Mouse (Mus musculus) spleen, postnatal 10 days (tissue): ENCODE measurements around the gene Rabggtb.

ENCODE experiments used
- DNase-seq, 2 experiments: peaks; one replicate each; pipeline ENCODE4 v3.0.0; 2021 to 2022; ENCODE audit warnings: low spot score in 2 of 2

Gene Rabggtb

DNA sequence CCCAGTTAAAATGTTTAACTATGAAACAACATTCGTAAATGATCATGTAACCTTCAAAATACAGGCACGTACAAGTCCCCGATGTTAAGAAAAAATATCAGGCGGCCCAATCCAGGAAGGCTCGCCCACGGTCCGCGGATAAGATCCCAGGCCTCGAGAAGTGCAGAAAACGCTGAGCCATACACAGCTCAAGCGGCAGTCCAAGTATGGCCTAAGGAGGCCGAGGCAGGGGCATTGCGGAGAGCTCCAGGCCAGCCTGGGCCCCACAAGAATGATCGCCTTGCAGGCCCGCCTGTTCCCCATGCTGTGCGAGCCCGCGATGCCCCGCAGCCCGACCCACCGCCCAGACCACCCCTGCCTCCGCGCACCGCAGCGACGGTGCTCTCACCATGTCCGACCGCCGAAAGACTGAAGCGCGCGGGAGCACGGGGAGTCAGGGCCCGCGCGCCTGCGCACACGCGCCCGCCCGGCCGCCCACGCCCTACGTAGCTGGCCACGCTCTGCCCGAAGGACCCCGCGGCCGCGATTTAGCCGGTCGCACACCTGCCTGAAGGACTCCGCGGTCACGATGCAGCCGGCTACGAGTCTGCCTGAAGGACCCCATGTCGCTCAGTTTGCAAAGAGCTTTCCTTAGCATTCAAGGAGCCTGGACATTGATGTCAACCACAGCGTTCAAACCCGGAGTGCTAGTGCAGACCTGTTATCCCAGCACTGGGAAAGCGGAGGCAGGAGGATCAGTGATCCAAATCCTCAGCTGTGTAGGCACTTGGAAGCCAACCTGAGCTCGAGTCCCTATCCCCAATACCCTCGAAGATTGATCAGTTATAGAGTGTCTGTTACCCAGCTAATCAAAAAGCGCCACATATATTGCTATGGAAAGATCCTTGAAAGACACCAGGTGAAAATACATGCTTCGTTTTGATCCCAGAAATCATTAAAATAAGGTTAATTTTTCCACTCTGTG lies at the start of gene Rabggtb:
Gene Rabggtb, minus strand, starts transcription at position 464 of the 964 bp plus-strand sequence.
- peak; percentile 96 to 97 for DNase-seq

GRCm38 (mm10) chr3:153961632-153962389 lies 49.0 kb upstream of the Rabggtb start:
- DNase-seq = no peak

GRCm38 (mm10) chr3:153960884-153961283 lies 48.1 kb upstream of the Rabggtb start:
- no peak for DNase-seq

DNA sequence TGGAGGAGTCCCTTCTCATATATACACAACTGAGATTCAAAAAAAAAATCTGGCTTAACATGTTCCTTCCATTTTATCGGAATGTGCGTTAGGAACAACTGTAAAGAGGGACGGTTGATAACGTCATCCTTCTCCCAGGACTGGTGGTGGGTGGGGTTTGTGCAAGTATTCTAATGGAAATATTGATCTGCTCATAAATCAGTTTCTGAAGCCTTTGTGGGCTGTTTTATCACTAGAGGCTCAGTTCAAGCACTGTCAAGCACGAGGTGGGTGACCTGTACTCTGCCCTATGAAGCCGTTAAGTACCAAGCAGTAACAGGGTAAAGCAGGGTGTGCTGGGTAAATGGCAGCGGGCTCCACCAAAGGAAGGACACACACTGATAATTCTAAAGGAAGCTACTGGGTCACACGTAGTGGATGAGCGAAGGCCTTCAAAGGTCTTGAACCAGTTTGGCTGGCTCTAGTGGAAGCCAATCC lies 47.0 kb upstream of the Rabggtb start:
- DNase-seq = no peak

- no peak for DNase-seq
Observed at GRCm38 (mm10) chr3:153959035-153959730, 46.4 kb upstream of the Rabggtb start.

DNA sequence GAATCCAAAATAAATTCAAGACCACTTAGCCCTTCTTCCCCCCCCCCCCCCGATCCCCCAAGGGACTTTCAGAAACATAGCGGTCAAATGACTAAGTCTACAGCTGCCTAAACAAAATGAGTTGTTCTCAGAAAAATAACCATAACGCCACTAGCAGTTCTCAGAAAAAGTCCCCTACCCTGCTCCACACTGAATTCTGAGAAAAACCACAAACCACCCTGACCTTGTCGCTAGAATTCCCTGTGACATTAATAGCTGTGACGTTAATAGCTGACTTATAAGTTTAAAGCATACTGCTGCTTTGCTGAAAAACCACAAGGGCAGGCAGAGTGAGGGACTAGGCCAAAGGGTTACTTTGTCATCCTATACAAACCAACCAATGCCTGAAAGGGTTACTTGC lies 45.1 kb upstream of the Rabggtb start:
- DNase-seq = no peak

- no peak for DNase-seq
Observed at GRCm38 (mm10) chr3:153948176-153948575, 35.4 kb upstream of the Rabggtb start.

GRCm38 (mm10) chr3:153947271-153947670 lies 34.5 kb upstream of the Rabggtb start:
- no peak for DNase-seq

- peak; percentile 95 to 99 for DNase-seq
Observed at GRCm38 (mm10) chr3:153944335-153944990, 31.7 kb upstream of the Rabggtb start, which contains the start of gene Acadm. Gene Acadm, minus strand, starts transcription at chr3:153944632.

- no peak for DNase-seq
Observed at GRCm38 (mm10) chr3:153943901-153944334, 31.1 kb upstream of the Rabggtb start.

GRCm38 (mm10) chr3:153943003-153943640 lies 30.3 kb upstream of the Rabggtb start:
- DNase-seq = no peak

DNA sequence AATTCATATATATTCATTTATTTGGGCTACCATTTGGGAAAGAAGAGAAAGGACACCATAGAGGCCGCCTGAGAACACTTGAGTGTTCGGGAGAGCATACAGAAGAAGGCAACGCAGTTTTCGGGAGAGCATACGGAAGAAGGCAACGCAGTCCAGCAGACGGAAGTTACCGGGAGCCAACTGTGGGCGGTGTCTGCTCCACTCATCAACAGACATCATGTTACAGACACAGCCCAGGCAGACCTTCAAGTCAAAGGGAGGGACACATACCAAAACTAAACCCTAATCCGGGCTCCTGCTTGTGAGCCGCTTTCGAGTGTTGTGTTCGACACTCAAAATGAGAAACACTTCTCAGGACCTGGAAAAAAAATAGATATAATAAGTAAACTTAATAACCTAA lies 28.8 kb upstream of the Rabggtb start:
- no peak for DNase-seq

DNA sequence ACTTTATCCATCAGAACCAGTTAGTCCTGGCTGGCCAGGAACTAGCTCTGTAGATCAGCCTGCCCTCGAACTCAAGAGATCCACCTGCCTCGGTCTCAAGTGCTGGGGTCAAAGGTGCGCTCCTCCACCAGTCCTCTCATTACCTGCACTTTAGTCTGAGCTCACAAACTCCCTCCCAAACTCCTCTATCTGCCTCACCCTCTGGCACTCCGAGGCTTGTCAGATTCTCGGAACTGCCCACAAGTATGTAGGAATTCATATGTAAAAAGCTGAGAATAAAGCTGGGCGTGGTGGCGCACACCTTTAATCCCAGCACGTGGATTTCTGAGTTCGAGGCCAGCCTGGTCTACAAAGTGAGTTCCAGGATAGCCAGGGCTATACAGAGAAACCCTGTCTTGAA lies 27.7 kb upstream of the Rabggtb start:
- no peak for DNase-seq

- DNase-seq = no peak
Observed at GRCm38 (mm10) chr3:153940021-153940420, 27.2 kb upstream of the Rabggtb start.

DNA sequence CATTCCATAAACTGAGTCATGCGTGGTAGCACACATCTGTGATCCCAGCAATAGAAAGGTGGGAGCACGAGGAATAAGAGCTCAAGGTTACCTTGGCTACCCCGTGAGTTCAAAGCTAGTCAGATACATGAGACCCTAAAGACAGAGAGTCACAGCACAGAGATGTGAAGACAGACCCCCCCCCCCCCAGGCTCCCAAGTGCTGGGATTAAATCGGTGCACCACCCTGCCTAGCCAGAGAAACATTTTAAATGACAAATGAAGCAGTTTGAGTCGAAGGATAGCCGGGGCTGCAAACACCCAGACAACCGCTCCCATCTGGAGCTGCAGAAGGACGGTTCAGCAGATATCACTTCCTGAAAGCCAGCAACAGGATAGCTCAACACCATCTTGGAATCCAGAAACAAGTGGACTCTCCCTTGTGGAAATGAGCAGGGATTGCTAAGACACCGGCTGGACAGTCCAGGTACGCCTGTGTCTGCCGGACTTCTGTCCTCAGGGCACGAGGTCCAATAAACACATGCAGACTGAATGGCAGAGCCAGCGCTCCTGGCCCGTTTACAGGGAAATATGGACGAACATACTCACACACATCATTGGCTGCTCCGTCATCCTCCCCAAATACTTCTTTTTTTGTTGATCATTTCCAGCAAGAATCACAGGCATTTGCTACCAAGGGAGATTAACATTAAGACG lies 24.5 kb upstream of the Rabggtb start:
- DNase-seq = no peak

DNA sequence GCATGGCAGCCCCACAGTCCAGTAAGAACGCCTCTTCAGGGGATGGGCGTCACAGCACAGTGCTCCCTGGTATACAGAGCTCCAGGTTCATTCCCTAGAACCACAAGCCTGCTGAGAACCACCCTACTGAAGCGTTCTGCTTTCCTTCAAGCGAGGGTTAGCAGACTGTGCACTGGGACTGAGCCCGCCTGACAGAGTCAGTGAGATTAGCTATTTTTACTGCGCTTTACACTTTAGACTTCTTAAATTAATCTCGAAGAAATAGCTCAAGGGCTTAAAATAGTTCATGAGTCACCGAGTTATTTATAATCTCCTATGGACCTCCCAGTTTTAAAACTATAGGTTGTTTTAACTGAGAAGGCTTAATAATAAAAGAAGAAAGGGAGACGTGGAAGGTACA lies 23.1 kb upstream of the Rabggtb start:
- DNase-seq = no peak

DNA sequence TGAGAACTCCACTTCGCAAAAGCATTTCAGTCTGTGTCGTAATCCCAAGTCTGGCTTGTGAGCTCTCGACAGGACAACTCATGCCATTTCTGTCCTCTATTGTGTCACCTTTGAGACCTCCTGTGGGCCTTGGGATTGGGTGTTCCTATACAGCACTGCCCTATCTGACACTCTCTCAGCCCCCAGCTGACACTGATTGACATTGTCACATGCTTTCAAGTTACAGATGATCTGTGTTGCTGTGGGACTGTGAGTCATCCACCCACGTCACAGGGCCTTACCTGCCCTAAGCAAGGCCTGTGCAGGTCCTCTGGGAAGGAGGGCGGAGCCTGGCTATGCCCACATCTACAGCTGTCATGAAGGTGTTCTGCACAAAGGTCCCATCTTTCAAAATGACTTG lies 19.7 kb upstream of the Rabggtb start:
- DNase-seq = no peak

DNA sequence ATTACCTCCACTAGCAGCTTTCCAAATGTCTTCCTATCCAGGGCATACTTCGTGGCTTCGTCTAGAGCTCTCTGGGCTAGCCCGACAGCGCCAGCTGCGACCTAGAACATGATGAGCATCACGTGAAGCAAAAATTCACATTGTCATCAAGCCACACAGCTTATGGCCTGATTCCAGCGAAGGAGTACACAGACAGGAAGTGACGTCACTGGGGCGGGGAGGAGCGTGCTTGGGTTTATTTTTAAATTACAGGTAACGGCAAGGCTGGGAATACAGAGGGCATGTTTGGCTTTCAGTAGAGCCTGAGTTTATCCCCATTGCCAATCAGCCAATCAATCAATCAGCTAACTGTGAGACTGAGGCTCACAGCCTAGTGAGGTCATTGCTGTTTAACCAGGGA lies 16.7 kb upstream of the Rabggtb start:
- no peak for DNase-seq

GRCm38 (mm10) chr3:153926333-153926732 lies 13.5 kb upstream of the Rabggtb start:
- DNase-seq = no peak
